Mouse (Mus musculus) B cell, adult 67 days (primary cell): ENCODE results near the gene Cdkl3. TPM values are rescaled to one million over a fixed set of nuclear protein-coding genes. Genes with fewer than 3 reads are reported as not detected.

ENCODE experiments used
- total RNA-seq, 2 experiments: library from RNA; stranded (reverse); gene quantifications; 4 replicates each; pipeline ENCODE4 v1.2.4; 2023

Cdkl3 gene
- total RNA-seq, result 1 to 10 TPM; 4.7 to 7.8 TPM

DNA sequence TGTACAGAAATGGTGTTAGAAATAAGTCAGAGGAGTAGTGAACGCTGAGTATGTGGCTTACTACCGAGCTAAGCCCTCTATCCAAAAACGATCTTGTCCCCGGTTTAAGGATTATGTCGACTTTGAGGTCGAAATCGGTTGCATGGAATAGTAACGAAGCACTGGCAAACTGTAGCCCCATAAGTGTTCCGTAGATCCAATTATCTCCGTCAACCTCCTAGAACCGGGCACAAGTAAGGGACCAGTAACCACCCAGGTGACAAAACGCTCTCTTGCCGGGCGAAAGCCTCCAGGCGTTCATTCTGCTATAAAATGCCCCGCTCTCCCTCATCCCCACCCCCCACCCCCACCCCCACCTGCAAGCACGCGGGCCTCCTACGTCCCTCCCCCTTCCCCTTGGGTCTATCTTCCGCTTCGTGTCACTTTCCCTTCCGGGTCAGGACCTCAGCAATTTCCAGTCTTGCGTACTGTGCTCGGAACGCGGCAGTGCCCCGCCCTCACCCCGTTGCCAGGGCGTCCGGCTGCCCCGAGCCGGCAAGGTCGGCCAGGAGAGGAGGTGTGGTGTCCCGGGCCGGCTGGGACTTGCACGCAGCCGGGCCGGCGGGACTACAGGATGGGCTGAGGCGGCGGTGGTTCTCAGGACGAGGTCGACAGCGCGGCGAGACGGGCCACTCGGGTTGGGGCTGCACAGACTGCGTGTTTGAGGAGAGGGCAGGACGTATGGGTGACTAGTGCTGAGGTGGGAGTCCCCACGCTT lies at the start of gene Cdkl3:
TSS of gene Cdkl3 (plus strand) at position 450 of the 757 bp plus-strand sequence.

DNA sequence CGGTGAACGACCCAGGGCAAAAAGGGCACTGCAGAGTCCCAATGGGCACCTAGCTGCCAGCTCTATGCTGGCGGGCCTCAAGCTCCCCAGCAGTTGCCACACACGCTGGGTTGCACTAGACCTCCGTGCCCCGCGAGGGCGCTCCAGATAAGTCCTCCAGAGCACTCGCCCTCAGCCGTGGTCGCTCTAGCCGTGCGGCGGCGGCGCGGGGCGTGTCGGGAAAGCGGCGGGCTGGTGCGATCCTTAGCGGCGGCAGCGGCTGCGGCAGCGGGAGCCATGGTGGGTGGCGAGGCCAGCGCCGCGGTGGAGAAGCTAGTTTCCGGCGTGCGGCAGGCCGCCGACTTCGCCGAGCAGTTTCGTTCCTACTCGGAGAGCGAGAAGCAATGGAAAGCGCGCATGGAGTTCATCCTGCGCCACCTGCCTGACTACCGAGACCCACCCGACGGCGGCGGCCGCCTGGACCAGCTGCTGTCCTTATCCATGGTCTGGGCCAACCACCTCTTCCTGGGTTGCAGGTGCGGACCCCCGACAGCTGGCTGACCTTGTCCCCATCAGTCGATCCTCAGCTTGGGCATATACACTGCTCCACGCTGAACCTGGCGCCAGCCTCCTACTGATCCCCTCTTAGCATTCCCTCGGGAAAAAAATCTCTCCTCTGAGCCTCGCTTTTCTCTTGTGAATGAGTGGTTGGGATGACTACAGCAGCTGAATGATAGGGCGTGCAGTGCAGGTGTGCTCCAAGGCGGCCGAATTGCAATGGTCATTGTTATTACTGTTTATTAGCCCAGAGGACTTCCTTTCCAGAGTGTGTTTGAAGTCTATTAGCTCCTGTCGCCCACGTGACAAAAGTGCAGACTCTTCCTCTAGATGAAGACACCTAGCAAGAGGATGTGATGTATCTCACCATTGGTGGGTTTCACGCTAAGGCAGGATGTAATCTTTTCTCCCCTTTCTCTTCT lies 36.3 kb upstream of the Cdkl3 start, which contains the start of gene Cdkn2aipnl:
TSS of gene Cdkn2aipnl (plus strand) at position 219 of the 959 bp plus-strand sequence.

DNA sequence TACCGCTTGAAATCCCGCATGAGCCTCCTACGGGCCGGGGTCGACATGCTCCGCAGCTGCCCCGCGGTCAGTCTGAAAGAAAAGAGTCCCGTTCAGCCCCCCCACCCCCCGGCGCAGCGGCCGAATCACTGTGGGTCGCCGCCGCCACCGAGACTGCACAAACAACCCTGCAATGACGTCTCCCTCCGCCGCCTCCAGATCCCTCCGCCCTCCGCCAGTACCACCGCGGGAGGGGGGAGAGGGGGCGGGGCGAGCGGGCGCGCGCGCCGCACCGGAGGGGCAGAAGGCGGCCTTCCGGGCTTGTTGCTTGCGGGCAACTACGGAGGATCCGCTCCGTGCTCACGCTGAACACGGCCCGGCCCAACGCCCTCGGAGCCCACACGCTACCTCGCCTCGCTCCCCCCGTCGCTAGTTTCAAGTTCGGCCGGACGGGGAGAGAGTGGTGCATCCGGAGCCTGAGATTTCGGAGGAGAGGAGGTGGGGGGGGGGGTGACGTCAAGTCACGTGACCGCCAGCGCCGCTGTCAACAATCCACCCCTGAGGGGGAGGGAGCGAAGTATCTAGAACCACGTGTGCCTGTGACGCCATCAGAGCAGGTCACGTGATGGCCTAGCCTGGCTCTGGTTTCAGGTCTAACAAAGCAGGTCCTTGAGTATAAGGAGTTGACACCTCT lies 3.6 kb upstream of the Cdkl3 start, which contains the start of gene Ube2b:
TSS of gene Ube2b (minus strand) at position 473 of the 673 bp plus-strand sequence.

DNA sequence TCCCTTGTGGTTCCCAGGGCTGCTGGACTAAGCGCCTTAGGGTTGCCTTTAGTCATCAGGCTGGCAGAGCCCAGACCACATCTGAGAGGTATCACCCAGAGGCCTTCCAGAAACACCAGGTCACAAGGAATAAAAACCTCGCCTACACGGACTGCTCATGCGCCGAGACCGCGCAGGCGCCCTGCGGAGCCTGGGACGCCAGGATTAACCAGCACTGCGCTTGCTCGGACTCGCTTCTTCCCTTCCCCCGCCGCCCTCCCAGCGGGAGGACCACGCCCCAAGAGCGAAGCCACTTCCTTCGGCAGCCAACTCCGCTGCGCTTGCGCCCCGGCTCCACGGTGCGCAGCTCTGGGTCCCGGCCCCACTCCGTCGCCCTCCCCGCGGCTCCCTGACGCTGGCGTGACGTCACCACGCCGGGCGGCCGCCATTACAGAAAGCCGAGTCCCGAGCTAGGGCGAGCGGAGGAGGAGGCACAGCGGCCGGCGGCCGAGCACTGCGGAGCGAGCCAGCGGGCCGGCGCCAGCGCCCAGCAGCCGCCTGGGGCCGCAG lies 94.5 kb downstream of the Cdkl3 start, which contains the start of gene Ppp2ca:
TSS of gene Ppp2ca (plus strand) at position 284 of the 549 bp plus-strand sequence.

Other genes starting within 250 kb of the Cdkl3 start
- gene Sec24a, start 240.6 kb upstream of the Cdkl3 start, total RNA-seq, result 10 to 100 TPM; 59.1 to 76.4 TPM
- 10 to 100 TPM; 29.3 to 37.8 TPM for gene Sar1b, start 240.5 kb upstream of the Cdkl3 start, total RNA-seq
- 10 to 100 TPM; 69.9 to 75.1 TPM for gene Jade2, start 146.6 kb upstream of the Cdkl3 start, total RNA-seq
- gene Cdkn2aipnl, start 36.6 kb upstream of the Cdkl3 start, total RNA-seq, result 10 to 100 TPM; 53.6 to 54.1 TPM
- gene Ube2b, start 3.5 kb upstream of the Cdkl3 start, total RNA-seq, result 100 to 1,000 TPM; 182 to 188 TPM
- 100 to 1,000 TPM in 1 of 2 experiments, 10 to 100 TPM in 1; 95.7 to 109 TPM for gene Ppp2ca, start 94.5 kb downstream of the Cdkl3 start, total RNA-seq
- gene Olfr1373, start 141.3 kb downstream of the Cdkl3 start, total RNA-seq, result not detected
- not detected for gene Olfr1371, start 209.8 kb downstream of the Cdkl3 start, total RNA-seq
- 100 to 1,000 TPM; 132 to 142 TPM for gene Skp1a, start 227.8 kb downstream of the Cdkl3 start, total RNA-seq